Mouse (Mus musculus): ENCODE results near the gene Incenp. TPM values are rescaled to one million over a fixed set of nuclear protein-coding genes. Genes with fewer than 3 reads are reported as not detected.
A peak's percentile ranks its signal among the peaks of the same experiment; 100 is the strongest.

The Incenp gene
- 39.0 TPM for polyA plus RNA-seq (2012; fragmentation: generic; extraction: Trizol)

DNA sequence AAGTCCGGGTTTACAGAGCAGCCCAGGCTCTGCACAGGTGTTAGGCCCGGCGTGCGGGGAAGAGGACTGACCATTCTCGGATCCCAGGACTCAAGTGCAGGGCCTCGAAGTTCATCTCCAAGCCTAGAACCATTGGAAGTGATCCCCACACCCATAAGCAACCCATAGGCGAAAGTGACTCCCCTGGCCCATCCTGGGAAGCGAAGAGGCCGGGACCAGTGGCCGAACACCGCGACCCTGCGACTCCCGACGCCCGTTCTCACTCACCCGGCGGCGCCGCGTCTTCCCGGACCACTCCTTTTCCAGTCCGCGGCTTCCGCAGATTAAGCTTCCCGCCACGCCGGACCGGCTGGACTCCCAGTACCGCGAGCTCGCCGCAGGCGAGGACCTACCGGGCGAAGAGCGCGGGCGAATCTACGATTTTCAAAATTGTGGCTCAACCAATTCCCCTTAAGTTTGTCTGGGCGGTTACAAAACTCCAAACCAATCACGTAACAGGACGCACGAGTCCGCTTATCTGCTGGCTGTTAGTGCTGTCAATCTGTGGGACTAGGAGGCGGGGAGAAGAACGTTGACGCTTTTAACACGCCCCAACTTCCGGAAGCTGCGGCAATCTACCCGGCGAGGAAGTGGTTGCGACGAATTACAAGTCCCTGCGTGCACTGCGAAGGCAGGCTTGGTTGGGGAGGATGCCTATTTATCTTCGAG, at the start of gene Incenp:
Incenp (minus strand) TSS at position 480 of the 708 bp plus-strand sequence.
- Histone ChIP-seq H3ac (ENCODE audit: control insufficient read depth, insufficient read length) (peak within 1 kb of the TSS; percentile 51), H3K79me2 (ENCODE audit: control insufficient read depth, insufficient read depth) (peaks cover 50% of the 10 kb centered on the region), H3K27me3 (ENCODE audit: control insufficient read depth, insufficient read depth, insufficient read length) (no peaks in the 10 kb centered on the region), H3K36me3 (ENCODE audit: control insufficient read depth, insufficient read depth) (no peaks in the 10 kb centered on the region), H3K4me2 (ENCODE audit: low read depth) (peak within 1 kb of the TSS; percentile 94), H3K4me3 (peak within 1 kb of the TSS; percentile 97)
- TF ChIP-seq REST (IDR thresholded peaks at IDR 0.05; ENCODE audit: insufficient read depth, insufficient read length) (no peak), E2F4 (IDR thresholded peaks at IDR 0.05; ENCODE audit: insufficient read depth) (peak; percentile 99), TCF3 (IDR thresholded peaks at IDR 0.05; ENCODE audit: insufficient read length, low read depth) (no peak), SRF (IDR thresholded peaks at IDR 0.05; ENCODE audit: control insufficient read depth, insufficient read length, low read depth) (no peak), USF1 (IDR thresholded peaks at IDR 0.05; ENCODE audit: low read depth) (no peak), POLR2A (IDR thresholded peaks at IDR 0.05; ENCODE audit: insufficient read length, low read depth) (peak; percentile 95), POLR2AphosphoS2 (IDR thresholded peaks at IDR 0.05; ENCODE audit: insufficient read length, low read depth) (peak; percentile 94), CEBPB (IDR thresholded peaks at IDR 0.05; ENCODE audit: insufficient read depth, poor library complexity, severe bottlenecking) (peak; percentile 73; the same call in 1 of the 2 replicates), MAX (IDR thresholded peaks at IDR 0.05; ENCODE audit: low read depth) (peak; percentile 7), MYOG (IDR thresholded peaks at IDR 0.05; ENCODE audit: control insufficient read depth in 1 of 3, insufficient read depth in 1 of 3, insufficient read length in 2 of 3, low read depth in 2 of 3) (no peak), MYOD1 (IDR thresholded peaks at IDR 0.05; ENCODE audit: control insufficient read depth in 1 of 3, insufficient read length in 2 of 3, low read depth in 2 of 3) (no peak), TCF12 (IDR thresholded peaks at IDR 0.05; ENCODE audit: insufficient read depth, poor library complexity, severe bottlenecking) (no peak)

GRCm38 (mm10) chr19:9946986-9947385, 47.6 kb upstream of the Incenp start:
- no peak overlapping the region for H3K4me3 ChIP-seq
- no peak overlapping the region for H3K4me2 ChIP-seq (ENCODE audit: low read depth)
- TF ChIP-seq POLR2AphosphoS2 (IDR thresholded peaks at IDR 0.05; ENCODE audit: insufficient read length, low read depth), result no peak
- TF ChIP-seq TCF12 (IDR thresholded peaks at IDR 0.05; ENCODE audit: insufficient read depth, poor library complexity, severe bottlenecking), result no peak
- TF ChIP-seq MYOG (IDR thresholded peaks at IDR 0.05; ENCODE audit: control insufficient read depth in 1 of 3, insufficient read depth in 1 of 3, insufficient read length in 2 of 3, low read depth in 2 of 3), result no peak
- TF ChIP-seq SRF (IDR thresholded peaks at IDR 0.05; ENCODE audit: control insufficient read depth, insufficient read length, low read depth), result no peak
- TF ChIP-seq CEBPB (IDR thresholded peaks at IDR 0.05; ENCODE audit: insufficient read depth, poor library complexity, severe bottlenecking), result no peak
- TF ChIP-seq TCF3 (IDR thresholded peaks at IDR 0.05; ENCODE audit: insufficient read length, low read depth), result no peak
- TF ChIP-seq MAX (IDR thresholded peaks at IDR 0.05; ENCODE audit: low read depth), result no peak
- TF ChIP-seq REST (IDR thresholded peaks at IDR 0.05; ENCODE audit: insufficient read depth, insufficient read length), result no peak
- TF ChIP-seq POLR2A (IDR thresholded peaks at IDR 0.05; ENCODE audit: insufficient read length, low read depth), result no peak
- no peak for TF ChIP-seq E2F4 (IDR thresholded peaks at IDR 0.05; ENCODE audit: insufficient read depth)
- TF ChIP-seq USF1 (IDR thresholded peaks at IDR 0.05; ENCODE audit: low read depth), result no peak
- TF ChIP-seq MYOD1 (IDR thresholded peaks at IDR 0.05; ENCODE audit: control insufficient read depth in 1 of 3, insufficient read length in 2 of 3, low read depth in 2 of 3), result no peak
- no peaks in the 10 kb centered on the region for H3K36me3 ChIP-seq (ENCODE audit: control insufficient read depth, insufficient read depth)
- H3ac ChIP-seq (ENCODE audit: control insufficient read depth, insufficient read length), result no peak overlapping the region
- H3K79me2 ChIP-seq (ENCODE audit: control insufficient read depth, insufficient read depth), result no peaks in the 10 kb centered on the region
- H3K27me3 ChIP-seq (ENCODE audit: control insufficient read depth, insufficient read depth, insufficient read length), result no peaks in the 10 kb centered on the region

GRCm38 (mm10) chr19:9945800-9946564, 46.6 kb upstream of the Incenp start:
- peak overlapping the region; percentile 59 for H3K4me2 ChIP-seq (ENCODE audit: low read depth)
- H3K4me3 ChIP-seq, result no peak overlapping the region
- no peak overlapping the region for H3ac ChIP-seq (ENCODE audit: control insufficient read depth, insufficient read length)
- no peaks in the 10 kb centered on the region for H3K36me3 ChIP-seq (ENCODE audit: control insufficient read depth, insufficient read depth)
- no peaks in the 10 kb centered on the region for H3K79me2 ChIP-seq (ENCODE audit: control insufficient read depth, insufficient read depth)
- no peaks in the 10 kb centered on the region for H3K27me3 ChIP-seq (ENCODE audit: control insufficient read depth, insufficient read depth, insufficient read length)
- TF ChIP-seq USF1 (IDR thresholded peaks at IDR 0.05; ENCODE audit: low read depth) (no peak), CEBPB (IDR thresholded peaks at IDR 0.05; ENCODE audit: insufficient read depth, poor library complexity, severe bottlenecking) (0 out of 2 replicates have a peak, but pooled peaks have one; percentile 9)

DNA sequence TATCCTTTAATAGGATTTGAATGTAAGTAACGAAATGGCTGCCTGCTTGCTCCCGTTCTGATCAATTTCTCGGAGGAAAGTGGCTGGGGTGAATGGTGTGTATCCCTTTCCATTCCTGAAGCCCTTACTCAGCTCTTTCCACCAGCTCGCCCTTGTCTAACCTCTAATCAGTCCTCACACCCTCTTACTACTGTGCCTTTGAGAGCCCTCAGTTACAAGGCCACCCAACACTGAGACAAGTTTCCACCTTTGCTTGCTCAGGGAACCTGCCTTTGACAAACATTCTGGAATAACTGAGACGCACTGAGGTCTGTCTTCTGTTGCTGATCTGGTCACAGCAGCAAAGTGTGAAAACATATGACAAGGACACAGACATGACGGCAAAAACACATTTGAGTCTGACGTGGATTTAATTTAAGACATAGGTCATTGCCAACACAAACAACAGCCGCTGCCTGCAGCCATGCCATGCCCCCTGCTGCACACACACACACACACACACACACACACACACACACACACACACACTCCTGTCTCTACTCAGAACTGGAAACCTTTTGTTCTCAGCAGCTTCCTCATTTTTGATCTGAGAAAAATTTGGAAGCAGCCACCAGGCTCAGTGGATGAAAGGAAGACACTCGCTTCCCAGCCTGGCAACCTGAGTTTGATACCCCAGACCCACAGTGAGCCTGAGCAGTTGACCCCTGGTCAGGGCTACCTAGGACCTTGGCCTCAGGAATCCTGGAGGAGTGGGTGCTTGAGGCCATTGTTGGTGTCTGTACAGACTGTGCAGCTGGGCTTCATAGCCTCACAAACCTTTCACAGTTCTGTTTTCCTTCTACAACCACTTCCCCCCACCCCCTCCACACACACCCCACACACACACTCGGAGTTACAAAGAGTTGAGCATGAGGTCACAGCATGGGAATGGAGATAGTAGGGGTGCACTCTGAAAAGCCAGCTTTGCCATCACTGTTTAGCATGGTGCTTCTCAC, 43.5 kb upstream of the Incenp start:
- Histone ChIP-seq H3K79me2 (ENCODE audit: control insufficient read depth, insufficient read depth) (no peaks in the 10 kb centered on the region), H3ac (ENCODE audit: control insufficient read depth, insufficient read length) (no peak overlapping the region), H3K36me3 (ENCODE audit: control insufficient read depth, insufficient read depth) (no peaks in the 10 kb centered on the region), H3K27me3 (ENCODE audit: control insufficient read depth, insufficient read depth, insufficient read length) (no peaks in the 10 kb centered on the region), H3K4me2 (ENCODE audit: low read depth) (no peak overlapping the region), H3K4me3 (no peak overlapping the region)
- TF ChIP-seq USF1 (IDR thresholded peaks at IDR 0.05; ENCODE audit: low read depth) (no peak), MYOD1 (IDR thresholded peaks at IDR 0.05; ENCODE audit: control insufficient read depth in 1 of 3, insufficient read length in 2 of 3, low read depth in 2 of 3) (peak in 1 of 3 experiments; percentile 18), CEBPB (IDR thresholded peaks at IDR 0.05; ENCODE audit: insufficient read depth, poor library complexity, severe bottlenecking) (no peak)
